Mouse (Mus musculus) CH12.LX (cell line): Measurements from ENCODE around the gene D10Jhu81e. TPM values are rescaled to one million over a fixed set of nuclear protein-coding genes. Genes with fewer than 3 reads are reported as not detected.

ENCODE experiments used
- DNase-seq: peaks from one replicate; pipeline ENCODE4 v3.0.0-alpha.2; 2013; ENCODE audit errors: extremely low read depth
- H3K27ac ChIP-seq: 2 replicates; pipeline ENCODE4 v1.5.1; 2012; ENCODE audit warnings: low read depth, mild to moderate bottlenecking, control low read depth, moderate library complexity; ENCODE audit not compliant: insufficient read depth
- H3K27me3 ChIP-seq: replicated peaks from 2 replicates; pipeline ENCODE3; 2012; ENCODE audit warnings: inconsistent platforms
- H3K36me3 ChIP-seq, 2 experiments: replicated peaks in 1 of 2; 2 replicates each; pipeline versions ENCODE3 to v1.6.1; 2012; ENCODE audit warnings: inconsistent platforms in 1 of 2, low read length in 1 of 2, mild to moderate bottlenecking in 1 of 2, mixed read lengths in 1 of 2, moderate library complexity in 1 of 2; ENCODE audit not compliant: control insufficient read depth in 1 of 2, insufficient read depth in 1 of 2
- H3K4me1 ChIP-seq, 2 experiments: 2 replicates each; pipeline ENCODE4 v1.6.1; 2012; ENCODE audit warnings: inconsistent platforms in 1 of 2, moderate library complexity in 1 of 2; ENCODE audit not compliant: insufficient read depth in 2 of 2, control insufficient read depth in 1 of 2
- H3K4me2 ChIP-seq: 2 replicates; pipeline ENCODE4 v1.6.1; 2012; ENCODE audit warnings: low read depth, mild to moderate bottlenecking, control low read depth; ENCODE audit not compliant: poor library complexity, insufficient read depth, severe bottlenecking
- H3K4me3 ChIP-seq, 3 experiments: fragments of 150-350 bp in 1 of 3; sonication (generic) in 1 of 3; replicated peaks in 1 of 3; 2 replicates each; pipeline versions ENCODE3 to v1.5.1; 2011 to 2012; ENCODE audit warnings: low read depth in 2 of 3, low read length in 2 of 3, mild to moderate bottlenecking in 2 of 3, moderate library complexity in 2 of 3, control low read depth in 1 of 3, improper control_type of control experiment in 1 of 3, inconsistent platforms in 1 of 3, mixed read lengths in 1 of 3; ENCODE audit not compliant: poor library complexity in 1 of 3
- H3K79me2 ChIP-seq: replicated peaks from 2 replicates; pipeline ENCODE4 v1.6.1; 2012; ENCODE audit warnings: mild to moderate bottlenecking, moderate library complexity; ENCODE audit not compliant: control insufficient read depth, poor library complexity, insufficient read depth, severe bottlenecking; ENCODE audit errors: extremely low read depth
- H3K9ac ChIP-seq: 2 replicates; pipeline ENCODE4 v1.6.1; 2012; ENCODE audit warnings: low read depth, mild to moderate bottlenecking, control low read depth, moderate library complexity; ENCODE audit not compliant: insufficient read depth
- H3K9me3 ChIP-seq: replicated peaks from 2 replicates; pipeline ENCODE3; 2012; ENCODE audit warnings: low read length, inconsistent platforms, mixed read lengths
- BHLHE40 ChIP-seq: IDR thresholded peaks from 2 replicates; pipeline ENCODE4 v1.6.1; 2011; ENCODE audit warnings: mild to moderate bottlenecking, low read depth, low read length, improper control_type of control experiment
- CHD1 ChIP-seq: IDR thresholded peaks from 2 replicates; pipeline ENCODE4 v1.6.1; 2012; ENCODE audit warnings: low read depth, low read length, improper control_type of control experiment, inconsistent platforms
- CHD2 ChIP-seq: IDR thresholded peaks from 2 replicates; pipeline ENCODE4 v1.6.1; 2011; ENCODE audit warnings: low read length, improper control_type of control experiment
- E2F4 ChIP-seq: IDR thresholded peaks from 2 replicates; pipeline ENCODE4 v1.6.1; 2011; ENCODE audit warnings: low read depth, low read length, improper control_type of control experiment; ENCODE audit not compliant: insufficient replicate concordance
- ETS1 ChIP-seq: conservative IDR thresholded peaks from 2 replicates; pipeline ENCODE4 v1.6.1; 2012; ENCODE audit warnings: low read depth, mild to moderate bottlenecking, inconsistent platforms, low read length, improper control_type of control experiment, moderate library complexity
- GABPA ChIP-seq: IDR thresholded peaks from 2 replicates; pipeline ENCODE4 v1.6.1; 2012; ENCODE audit warnings: low read depth, low read length, improper control_type of control experiment, inconsistent platforms; ENCODE audit not compliant: insufficient replicate concordance
- HCFC1 ChIP-seq: IDR thresholded peaks from 2 replicates; pipeline ENCODE4 v1.6.1; 2012; ENCODE audit warnings: low read depth, mild to moderate bottlenecking, inconsistent platforms, low read length, improper control_type of control experiment
- IRF4 ChIP-seq: IDR thresholded peaks from 2 replicates; pipeline ENCODE4 v1.6.1; 2014; ENCODE audit warnings: low read depth, mild to moderate bottlenecking, inconsistent platforms, low read length, improper control_type of control experiment
- MAZ ChIP-seq: IDR thresholded peaks from 2 replicates; pipeline ENCODE4 v1.6.1; 2012; ENCODE audit warnings: low read depth, mild to moderate bottlenecking, inconsistent platforms, low read length, improper control_type of control experiment, moderate library complexity
- MXI1 ChIP-seq: IDR thresholded peaks from 2 replicates; pipeline ENCODE4 v1.6.1; 2011; ENCODE audit warnings: mild to moderate bottlenecking, low read depth, low read length, improper control_type of control experiment
- NELFE ChIP-seq: IDR thresholded peaks from 2 replicates; pipeline ENCODE4 v1.6.1; 2011; ENCODE audit warnings: low read depth, low read length, improper control_type of control experiment
- PAX5 ChIP-seq: IDR thresholded peaks from 2 replicates; pipeline ENCODE4 v1.6.1; 2012; ENCODE audit warnings: low read length, inconsistent platforms, mixed read lengths
- POLR2AphosphoS2 ChIP-seq: IDR thresholded peaks from 2 replicates; pipeline ENCODE4 v1.6.1; 2011; ENCODE audit warnings: low read depth, low read length, improper control_type of control experiment
- SIN3A ChIP-seq: IDR thresholded peaks from 2 replicates; pipeline ENCODE4 v1.6.1; 2012; ENCODE audit warnings: low read length, improper control_type of control experiment, inconsistent platforms
- TCF12 ChIP-seq: IDR thresholded peaks from 2 replicates; pipeline ENCODE4 v1.6.1; 2014; ENCODE audit warnings: low read depth, mild to moderate bottlenecking, inconsistent platforms, low read length, improper control_type of control experiment
- USF2 ChIP-seq: conservative IDR thresholded peaks from 2 replicates; pipeline ENCODE4 v1.6.1; 2011; ENCODE audit warnings: low read depth, low read length, improper control_type of control experiment
- ZC3H11A ChIP-seq: IDR thresholded peaks from 2 replicates; pipeline ENCODE4 v1.6.1; 2012; ENCODE audit warnings: low read depth, mild to moderate bottlenecking, inconsistent platforms, low read length, improper control_type of control experiment
- ZKSCAN1 ChIP-seq: IDR thresholded peaks from 2 replicates; pipeline ENCODE4 v1.6.1; 2012; ENCODE audit warnings: low read depth, inconsistent platforms, low read length, improper control_type of control experiment, borderline replicate concordance
- ZMIZ1 ChIP-seq: IDR thresholded peaks from 2 replicates; pipeline ENCODE4 v1.6.1; 2012; ENCODE audit warnings: low read depth, mild to moderate bottlenecking, inconsistent platforms, low read length, improper control_type of control experiment
- dilution Hi-C: fragments of 300-500 bp; cut with MboI; formaldehyde crosslinking; loops from 2 replicates; pipeline ENCODE4 v1.14.3; 2020; ENCODE audit warnings: low sequenced_read_pairs; ENCODE audit not compliant: extremely low pct_unique_long_range_greater_than_20kb, extremely low pct_ligation_motif_present
- in situ Hi-C: fragments of 300-500 bp; cut with MboI; formaldehyde crosslinking; loops from 3 replicates; pipeline ENCODE4 v1.14.3; 2019; ENCODE audit warnings: low sequenced_read_pairs, low pct_ligation_motif_present, low pct_unique_long_range_greater_than_20kb, mixed read lengths
- polyA plus RNA-seq: library from polyadenylated mRNA; unstranded; fragments of >175 nt; gene quantifications from 2 replicates; pipeline ENCODE4 v1.2.1, GENCODE M21; 2012; ENCODE audit warnings: low read depth; ENCODE audit not compliant: insufficient read length
- total RNA-seq, 2 experiments: library from RNA; depleted of rRNA; stranded (reverse); fragments of 300-350 nt in 1 of 2; fragments of >200 nt in 1 of 2; gene quantifications; 2 replicates each; pipeline ENCODE4 v1.2.3; 2012 to 2014

Gene D10Jhu81e
- total and polyA plus RNA-seq, 3 experiments, result 29.9 to 51.0 (median 45.7) TPM

DNA sequence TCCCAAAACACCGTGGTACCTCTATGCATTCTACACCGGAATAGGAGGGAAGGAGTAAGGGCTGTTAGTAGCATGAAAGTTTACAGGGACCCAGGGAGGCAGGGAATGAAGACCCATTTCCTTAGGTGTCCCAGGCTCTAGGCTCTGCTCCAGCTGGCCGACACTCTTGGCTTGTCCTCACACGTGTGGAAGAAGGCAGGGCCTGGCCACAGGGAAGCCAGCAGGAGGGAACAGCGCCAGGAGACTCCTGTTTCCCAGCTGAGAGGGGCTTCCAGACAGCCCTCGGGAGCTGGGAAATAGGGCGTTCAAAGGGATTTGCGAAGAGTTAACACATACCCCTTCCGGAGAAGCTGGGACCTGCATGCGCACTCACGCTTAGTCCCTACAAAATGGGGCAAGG is 40.2 kb downstream of the D10Jhu81e start:
- H3K27me3 ChIP-seq, result peaks cover 19% of the 10 kb centered on the region

DNA sequence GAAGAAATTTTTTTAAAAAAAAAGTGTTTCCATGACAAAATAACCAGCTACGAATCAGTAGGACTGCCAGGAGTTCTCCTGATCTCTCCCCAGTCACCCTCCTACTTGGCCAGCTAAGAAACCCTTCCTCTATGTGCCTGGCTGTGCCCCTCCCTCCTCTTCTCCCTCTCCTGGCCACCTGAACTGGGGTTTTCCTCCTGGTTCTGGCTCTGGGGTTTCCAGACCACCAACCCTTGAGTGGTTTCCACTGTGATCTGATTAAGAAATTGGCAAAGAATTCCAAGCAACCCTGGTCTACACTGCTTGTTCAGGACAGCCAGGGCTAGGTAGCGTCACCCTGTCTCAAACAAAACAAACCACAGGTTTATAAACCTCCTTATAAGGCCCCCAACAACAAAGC is 40.9 kb downstream of the D10Jhu81e start:
- H3K4me3 ChIP-seq, result no peak overlapping the region
- in situ Hi-C loops (no loop called here), dilution Hi-C loops (no loop called here)
- H3K27me3 ChIP-seq, result peaks cover 19% of the 10 kb centered on the region
- H3K79me2 ChIP-seq, result no peaks in the 10 kb centered on the region
- H3K9me3 ChIP-seq, result peaks cover 6% of the 10 kb centered on the region
- H3K36me3 ChIP-seq, result no peaks in the 10 kb centered on the region
- H3K9ac ChIP-seq, result no peak overlapping the region
- peaks cover 0 to 9% of the 10 kb centered on the region in 2 experiments; a peak in 2 of 4 replicates for H3K4me1 ChIP-seq
- no peak overlapping the region for H3K27ac ChIP-seq
- TF ChIP-seq ZC3H11A (no peak), IRF4 (no peak), HCFC1 (no peak), ZMIZ1 (no peak), BHLHE40 (no peak), ZKSCAN1 (no peak), CHD1 (no peak), TCF12 (no peak)
- no peak overlapping the region for H3K4me2 ChIP-seq
- no peak for DNase-seq

More for the DNA sequence above, 40.2 kb downstream of the D10Jhu81e start:
- peaks cover 6% of the 10 kb centered on the region for H3K9me3 ChIP-seq
- dilution Hi-C loops (no loop called here), in situ Hi-C loops (no loop called here)
- no peak overlapping the region for H3K4me3 ChIP-seq
- no peak overlapping the region for H3K4me2 ChIP-seq
- no peaks in the 10 kb centered on the region for H3K36me3 ChIP-seq
- H3K9ac ChIP-seq, result no peak overlapping the region
- no peak overlapping the region for H3K27ac ChIP-seq
- no peaks in the 10 kb centered on the region for H3K79me2 ChIP-seq
- peaks cover 7 to 17% of the 10 kb centered on the region in 2 experiments for H3K4me1 ChIP-seq
- TF ChIP-seq MXI1 (no peak), CHD2 (no peak), MAZ (no peak), BHLHE40 (no peak), PAX5 (no peak), SIN3A (no peak), GABPA (no peak), TCF12 (no peak)
- DNase-seq, result no peak

- peaks cover 0 to 8% of the 10 kb centered on the region in 2 experiments; a peak in 2 of 4 replicates for H3K4me1 ChIP-seq
- H3K4me2 ChIP-seq, result no peak overlapping the region
- H3K9ac ChIP-seq, result no peak overlapping the region
- DNase-seq, result no peak
- TF ChIP-seq BHLHE40 (no peak), E2F4 (no peak), ETS1 (no peak), ZC3H11A (no peak), CHD2 (no peak), POLR2AphosphoS2 (no peak), GABPA (no peak), NELFE (no peak), USF2 (no peak)
- H3K27ac ChIP-seq, result no peak overlapping the region
- dilution Hi-C loops, result no loop called here
- H3K9me3 ChIP-seq, result peaks cover 6% of the 10 kb centered on the region
- H3K4me3 ChIP-seq, result no peak overlapping the region
- H3K27me3 ChIP-seq, result peaks cover 19% of the 10 kb centered on the region
- H3K79me2 ChIP-seq, result no peaks in the 10 kb centered on the region
- in situ Hi-C loops, result no loop called here
- H3K36me3 ChIP-seq, result no peaks in the 10 kb centered on the region
These were observed 41.7 kb downstream of the D10Jhu81e start for GRCm38 (mm10) chr10:78127931-78128330.
